Mouse (Mus musculus): Measurements from ENCODE around the gene Ubr4.
"Not testable (repeated sequence)": the region's sequence is repeated elsewhere in the genome, so short reads cannot be mapped to it uniquely, and the experiment has no call there.

Ubr4 gene

GRCm38 (mm10) chr4:139489946-139490345, 137.5 kb downstream of the Ubr4 start:
- DNase-seq, result no peak

GRCm38 (mm10) chr4:139490413-139491055, 138.1 kb downstream of the Ubr4 start:
- no peak for DNase-seq

- no peak for DNase-seq
Measured at GRCm38 (mm10) chr4:139491541-139492170, 139.2 kb downstream of the Ubr4 start.

GRCm38 (mm10) chr4:139492258-139492833, 139.9 kb downstream of the Ubr4 start:
- DNase-seq, result no peak

GRCm38 (mm10) chr4:139493227-139494025, 141.0 kb downstream of the Ubr4 start:
- peak; percentile 45 to 50 for DNase-seq

- DNase-seq, result no peak
Measured at GRCm38 (mm10) chr4:139500814-139501213, 148.4 kb downstream of the Ubr4 start.

GRCm38 (mm10) chr4:139501702-139502101, 149.3 kb downstream of the Ubr4 start:
- no peak for DNase-seq

- DNase-seq, result no peak
Measured at GRCm38 (mm10) chr4:139503919-139504318, 151.5 kb downstream of the Ubr4 start.

GRCm38 (mm10) chr4:139505716-139506115, 153.3 kb downstream of the Ubr4 start:
- no peak for DNase-seq

- no peak for DNase-seq
Measured at GRCm38 (mm10) chr4:139506727-139507126, 154.3 kb downstream of the Ubr4 start.

GRCm38 (mm10) chr4:139509069-139509468, 156.7 kb downstream of the Ubr4 start:
- no peak for DNase-seq

GRCm38 (mm10) chr4:139511557-139511956, 159.1 kb downstream of the Ubr4 start:
- DNase-seq, result no peak

GRCm38 (mm10) chr4:139512985-139513384, 160.6 kb downstream of the Ubr4 start:
- DNase-seq, result no peak

GRCm38 (mm10) chr4:139519221-139519620, 166.8 kb downstream of the Ubr4 start:
- DNase-seq, result no peak

GRCm38 (mm10) chr4:139521926-139522325, 169.5 kb downstream of the Ubr4 start:
- no peak for DNase-seq

- no peak for DNase-seq
Measured at GRCm38 (mm10) chr4:139526475-139526874, 174.1 kb downstream of the Ubr4 start.

- not testable (repeated sequence) for DNase-seq
Measured at GRCm38 (mm10) chr4:139530248-139530647, 177.8 kb downstream of the Ubr4 start, which contains the start of gene Iffo2. TSS of gene Iffo2 (plus strand) at chr4:139530548.

GRCm38 (mm10) chr4:139532081-139532480, 179.7 kb downstream of the Ubr4 start:
- DNase-seq, result peak; percentile 25 to 57

- DNase-seq, result peak; percentile 70 to 71
Measured at GRCm38 (mm10) chr4:139535127-139535695, 182.8 kb downstream of the Ubr4 start.

GRCm38 (mm10) chr4:139535719-139536118, 183.3 kb downstream of the Ubr4 start:
- DNase-seq, result no peak

GRCm38 (mm10) chr4:139536706-139537105, 184.3 kb downstream of the Ubr4 start:
- no peak for DNase-seq

All from kidney, adult 8-10 months (tissue).